Mouse (Mus musculus) liver, embryonic 12.5 days (tissue): ENCODE results near the gene Castor1. TPM values are rescaled to one million over a fixed set of nuclear protein-coding genes. Genes with fewer than 3 reads are reported as not detected.

Source experiments
- ATAC-seq: fragments of 200-750 bp; cut with Nextera tagmentation; 2 replicates; pipeline ENCODE4 v1.8.0; 2017; ENCODE audit warnings: moderate number of reproducible peaks, mild to moderate bottlenecking, moderate library complexity
- H3K27ac ChIP-seq: fragments of 300-500 bp; sonication (generic); 2 replicates; pipeline ENCODE4 v1.5.1; 2016; ENCODE audit warnings: mild to moderate bottlenecking
- H3K27me3 ChIP-seq: fragments of 300-500 bp; sonication (generic); replicated peaks from 2 replicates; pipeline ENCODE4 v1.6.1; 2016; ENCODE audit warnings: mild to moderate bottlenecking, moderate library complexity
- H3K36me3 ChIP-seq: fragments of 300-500 bp; sonication (generic); 2 replicates; pipeline ENCODE4 v1.6.1; 2016; ENCODE audit warnings: mild to moderate bottlenecking, moderate library complexity
- H3K4me1 ChIP-seq: fragments of 300-500 bp; sonication (generic); 2 replicates; pipeline ENCODE4 v1.6.1; 2016
- H3K4me2 ChIP-seq: fragments of 300-500 bp; sonication (generic); 2 replicates; pipeline ENCODE4 v1.6.1; 2016; ENCODE audit warnings: mild to moderate bottlenecking, moderate library complexity
- H3K4me3 ChIP-seq: fragments of 300-500 bp; sonication (generic); 2 replicates; pipeline ENCODE4 v1.5.1; 2016; ENCODE audit warnings: mild to moderate bottlenecking, moderate library complexity
- H3K9ac ChIP-seq: fragments of 300-500 bp; sonication (generic); 2 replicates; pipeline ENCODE4 v1.6.1; 2016; ENCODE audit warnings: mild to moderate bottlenecking, moderate library complexity
- H3K9me3 ChIP-seq: fragments of 300-500 bp; sonication (generic); replicated peaks from 2 replicates; pipeline ENCODE4 v1.6.1; 2016; ENCODE audit warnings: mild to moderate bottlenecking, moderate library complexity
- WGBS: fragments of 180-500 bp; shearing (Covaris S2); methylation state at CpG from one replicate; pipeline ENCODE4 v1.1.7; 2016; ENCODE audit not compliant: insufficient replicate concordance; 5-methylcytosine and 5-hydroxymethylcytosine counted together
- polyA plus RNA-seq: library from polyadenylated mRNA; unstranded; fragments of >200 nt; fragmentation: Nextera tagmentation; extraction: Ambion mirVana; gene quantifications from 2 replicates; pipeline ENCODE4 v1.2.1, GENCODE M21; 2016

Gene Castor1
- polyA plus RNA-seq, 1 experiment from 2014 or later: 2.3 TPM

- Histone ChIP-seq H3K4me1 (peaks cover 26% of the 10 kb centered on the region), H3K27ac (no peak overlapping the region), H3K27me3 (0 out of 2 replicates have a peak, but pooled peaks cover 5% of the 10 kb centered on the region), H3K4me3 (no peak overlapping the region), H3K36me3 (no peaks in the 10 kb centered on the region), H3K9ac (no peak overlapping the region), H3K4me2 (no peak overlapping the region), H3K9me3 (no peaks in the 10 kb centered on the region)
- no peak for ATAC-seq
- WGBS: 80% methylated on average over 3 of the region's 3 CpGs
Measured at GRCm38 (mm10) chr11:4192757-4193156, 25.3 kb upstream of the Castor1 start.

GRCm38 (mm10) chr11:4193420-4193819 is 24.6 kb upstream of the Castor1 start:
- Histone ChIP-seq H3K9ac (no peak overlapping the region), H3K36me3 (no peaks in the 10 kb centered on the region), H3K9me3 (no peaks in the 10 kb centered on the region), H3K27ac (no peak overlapping the region), H3K4me2 (no peak overlapping the region), H3K4me3 (no peak overlapping the region), H3K27me3 (no peaks in the 10 kb centered on the region), H3K4me1 (peaks cover 19% of the 10 kb centered on the region)
- ATAC-seq: no peak

DNA sequence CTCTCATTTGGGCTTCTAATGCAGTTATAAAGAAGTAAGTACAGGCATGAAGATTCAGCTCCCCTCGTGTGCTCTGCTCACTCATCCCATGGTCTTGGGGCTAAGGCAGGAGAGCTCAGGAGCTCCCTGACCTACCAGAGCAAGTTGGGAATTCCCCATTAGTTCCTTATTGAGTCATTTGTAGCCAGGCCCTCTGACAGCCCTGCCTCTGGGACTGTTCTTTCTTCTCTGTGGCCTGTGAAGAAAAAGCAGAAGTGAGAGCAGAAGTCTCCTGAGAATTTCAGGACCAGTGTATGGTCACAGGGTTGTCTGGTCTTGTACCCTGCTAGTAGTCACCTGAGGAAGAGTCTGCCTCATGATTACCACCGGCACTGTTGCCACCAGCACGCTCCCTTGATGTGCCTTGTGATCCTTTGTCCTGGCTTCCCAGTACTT is 22.4 kb upstream of the Castor1 start:
- H3K27ac ChIP-seq: no peak overlapping the region
- no peak overlapping the region for H3K4me2 ChIP-seq
- H3K9me3 ChIP-seq: no peaks in the 10 kb centered on the region
- no peaks in the 10 kb centered on the region for H3K36me3 ChIP-seq
- H3K4me1 ChIP-seq: peaks cover 12% of the 10 kb centered on the region
- H3K9ac ChIP-seq: no peak overlapping the region
- no peak overlapping the region for H3K4me3 ChIP-seq
- no peaks in the 10 kb centered on the region for H3K27me3 ChIP-seq
- 44% methylated on average over 3 of the region's 3 CpGs for WGBS
- no peak for ATAC-seq

DNA sequence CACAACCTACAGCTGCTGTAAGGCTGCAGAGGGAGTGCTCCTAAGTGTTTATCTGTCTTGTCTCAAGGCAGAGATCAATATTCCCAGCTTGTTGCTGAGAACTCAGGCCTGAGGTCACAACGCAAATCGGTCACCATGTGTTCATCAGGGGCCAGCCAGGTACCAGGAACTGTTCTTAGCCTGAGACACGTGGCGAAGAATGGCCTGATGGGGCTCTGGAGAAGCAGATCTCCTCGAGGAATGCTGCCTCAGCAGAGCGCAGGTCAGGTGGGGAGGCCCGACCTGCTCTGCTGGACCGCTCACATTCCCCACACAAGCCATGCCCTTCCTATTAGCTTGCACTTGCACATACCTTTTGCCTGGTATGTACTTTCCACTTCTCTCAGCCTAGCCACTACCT is 21.4 kb upstream of the Castor1 start:
- Histone ChIP-seq H3K4me2 (no peak overlapping the region), H3K27ac (no peak overlapping the region), H3K36me3 (no peaks in the 10 kb centered on the region), H3K4me3 (no peak overlapping the region), H3K9me3 (no peaks in the 10 kb centered on the region), H3K27me3 (no peaks in the 10 kb centered on the region), H3K4me1 (peaks cover 6% of the 10 kb centered on the region; the same call in 1 of the 2 replicates), H3K9ac (no peak overlapping the region)
- WGBS: 68% methylated on average over 8 of the region's 8 CpGs
- ATAC-seq: no peak

- peaks cover 8% of the 10 kb centered on the region for H3K4me1 ChIP-seq
- no peak for ATAC-seq
- H3K36me3 ChIP-seq: no peaks in the 10 kb centered on the region
- H3K27me3 ChIP-seq: no peaks in the 10 kb centered on the region
- H3K27ac ChIP-seq: no peak overlapping the region
- no peaks in the 10 kb centered on the region for H3K9me3 ChIP-seq
- H3K4me3 ChIP-seq: no peak overlapping the region
- no peak overlapping the region for H3K9ac ChIP-seq
- no peak overlapping the region for H3K4me2 ChIP-seq
- WGBS: 76% methylated on average over 1 of the region's 1 CpGs
Measured at GRCm38 (mm10) chr11:4197691-4198090, 20.3 kb upstream of the Castor1 start.

DNA sequence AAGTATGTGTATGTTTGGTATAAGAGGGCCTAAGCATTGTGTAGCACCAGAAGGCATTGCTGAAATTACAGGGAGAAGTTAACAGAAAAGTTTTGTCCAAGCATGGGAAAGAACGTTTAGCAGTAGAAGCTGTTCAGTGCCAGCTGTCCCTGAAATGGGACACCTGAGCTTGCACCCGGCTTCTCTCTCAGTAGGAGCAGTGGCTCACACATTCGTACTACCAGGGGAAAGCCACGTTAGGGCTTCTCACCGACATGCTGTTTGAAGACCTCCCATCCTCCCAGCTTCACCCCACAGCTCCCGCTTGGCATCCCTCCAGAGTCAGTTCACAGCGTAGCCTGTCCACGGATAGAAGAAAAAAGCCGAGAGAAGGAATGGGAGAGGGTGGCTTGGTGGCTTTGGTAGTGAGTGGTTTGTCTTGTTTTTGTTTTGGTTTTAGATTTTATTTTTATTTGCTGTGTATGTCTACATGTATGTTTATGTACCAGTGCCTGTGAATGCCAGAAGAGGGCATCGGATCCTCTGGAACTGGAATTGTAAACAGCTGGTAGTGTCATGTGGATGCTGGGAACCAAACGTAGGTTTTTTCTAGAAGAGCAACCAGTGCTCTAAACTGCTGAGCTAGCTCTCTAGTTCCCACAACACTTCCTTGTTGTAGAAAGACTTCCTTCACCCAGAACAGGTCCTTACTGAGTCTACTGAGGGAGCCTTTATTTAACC is 15.9 kb upstream of the Castor1 start:
- ATAC-seq: no peak
- Histone ChIP-seq H3K4me1 (peaks cover 21% of the 10 kb centered on the region), H3K27ac (no peak overlapping the region), H3K4me2 (no peak overlapping the region), H3K36me3 (peaks cover under 1% of the 10 kb centered on the region), H3K4me3 (no peak overlapping the region), H3K9me3 (no peaks in the 10 kb centered on the region), H3K27me3 (no peaks in the 10 kb centered on the region), H3K9ac (no peak overlapping the region)
- 74% methylated on average over 11 of the region's 11 CpGs for WGBS

DNA sequence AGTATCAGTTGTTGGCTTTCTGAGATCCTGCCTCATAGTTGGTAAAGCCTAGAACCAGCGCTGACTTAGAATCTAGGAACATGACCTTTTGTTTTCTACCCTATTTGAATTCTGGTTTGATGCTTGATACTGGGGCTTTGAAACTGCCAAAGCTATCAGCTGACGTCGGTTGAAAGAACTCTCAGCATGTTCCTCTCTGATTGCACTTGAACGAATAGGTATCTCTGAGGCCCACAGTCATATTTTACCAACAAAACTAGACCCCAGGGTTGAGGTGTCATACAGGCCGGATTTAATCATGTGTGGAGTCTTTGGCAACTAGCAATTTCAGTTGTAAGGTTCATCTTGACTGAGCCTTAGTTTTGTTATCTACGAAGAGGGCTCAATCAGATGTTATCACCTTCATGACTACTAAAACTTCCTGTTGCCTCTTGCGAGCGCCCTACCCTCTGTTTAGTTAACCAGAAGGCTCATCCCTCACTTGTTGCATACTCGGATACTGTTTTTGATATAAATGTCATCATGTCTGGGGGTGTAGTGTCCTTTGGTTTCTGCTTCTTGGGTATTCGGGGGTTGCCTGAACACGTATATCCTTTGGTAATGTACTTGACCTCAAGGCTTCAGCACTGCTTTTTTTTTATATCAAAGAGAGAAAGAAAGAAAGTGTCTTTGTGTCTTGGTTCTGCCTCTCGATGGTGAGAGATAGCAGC is 14.9 kb upstream of the Castor1 start:
- Histone ChIP-seq H3K36me3 (peaks cover 11% of the 10 kb centered on the region), H3K4me2 (no peak overlapping the region), H3K27ac (peak overlapping the region; percentile 33), H3K27me3 (no peaks in the 10 kb centered on the region), H3K9me3 (no peaks in the 10 kb centered on the region), H3K9ac (peak overlapping the region; percentile 4; the same call in 1 of the 2 replicates), H3K4me3 (no peak overlapping the region), H3K4me1 (peaks cover 21% of the 10 kb centered on the region)
- WGBS: 45% methylated on average over 12 of the region's 12 CpGs
- no peak for ATAC-seq

DNA sequence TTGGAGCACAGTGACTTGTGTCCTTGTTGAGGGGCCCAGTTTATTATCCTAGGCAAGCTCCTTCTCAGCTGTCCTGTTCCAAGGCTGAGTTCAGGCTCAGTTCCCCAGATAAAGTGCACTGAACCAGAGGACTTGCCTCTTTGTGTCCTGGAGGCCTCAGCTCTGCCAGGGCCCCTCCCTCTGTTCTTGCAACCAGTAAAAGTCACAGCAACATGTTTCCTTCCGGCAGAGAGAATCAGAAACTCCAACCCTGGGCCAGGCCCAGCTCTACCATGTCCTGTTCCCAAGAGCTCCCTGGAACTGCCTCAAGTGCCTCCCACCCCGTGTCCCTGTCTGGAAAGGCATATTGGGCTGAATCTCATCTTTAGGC is 14.3 kb upstream of the Castor1 start:
- peak overlapping the region; percentile 4; the same call in 1 of the 2 replicates for H3K9ac ChIP-seq
- H3K4me1 ChIP-seq: peaks cover 21% of the 10 kb centered on the region
- peak overlapping the region; percentile 33 for H3K27ac ChIP-seq
- no peak for ATAC-seq
- no peak overlapping the region for H3K4me2 ChIP-seq
- H3K27me3 ChIP-seq: no peaks in the 10 kb centered on the region
- no peaks in the 10 kb centered on the region for H3K9me3 ChIP-seq
- WGBS: 35% methylated on average over 2 of the region's 2 CpGs
- H3K36me3 ChIP-seq: peaks cover 16% of the 10 kb centered on the region
- H3K4me3 ChIP-seq: no peak overlapping the region

DNA sequence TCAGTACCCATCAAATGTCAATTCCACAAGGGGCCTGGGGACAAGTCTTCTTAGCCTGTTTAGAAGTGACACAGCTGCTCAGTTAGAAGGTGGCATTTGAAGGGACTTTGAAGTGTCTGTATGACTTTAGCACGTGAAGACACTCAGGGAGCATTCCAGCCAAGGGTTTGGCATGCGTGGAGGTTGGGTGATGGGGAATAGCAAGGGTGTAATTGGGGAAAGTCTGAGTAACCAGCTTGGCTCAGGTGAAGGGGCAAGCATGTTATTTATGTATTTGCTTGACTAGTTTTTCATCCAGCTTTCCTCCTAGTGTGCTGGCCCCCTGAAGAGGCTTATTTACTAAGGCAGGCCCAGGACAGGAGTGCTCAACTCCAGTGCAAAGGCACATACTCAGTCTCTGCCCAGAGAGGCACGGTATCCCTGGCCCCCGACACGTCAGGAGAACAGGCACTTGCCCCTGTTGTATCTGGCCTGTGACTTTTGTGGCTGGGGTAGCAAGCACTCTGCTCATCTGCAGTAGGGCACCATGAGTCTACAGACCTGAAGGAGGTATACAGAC is 12.8 kb upstream of the Castor1 start:
- no peak overlapping the region for H3K4me2 ChIP-seq
- no peak overlapping the region for H3K4me3 ChIP-seq
- no peaks in the 10 kb centered on the region for H3K9me3 ChIP-seq
- no peaks in the 10 kb centered on the region for H3K27me3 ChIP-seq
- 83% methylated on average over 5 of the region's 5 CpGs for whole genome bisulfite sequencing
- no peak overlapping the region for H3K9ac ChIP-seq
- H3K36me3 ChIP-seq: peaks cover 28% of the 10 kb centered on the region
- peaks cover 21% of the 10 kb centered on the region for H3K4me1 ChIP-seq
- ATAC-seq: no peak
- no peak overlapping the region for H3K27ac ChIP-seq

- H3K27me3 ChIP-seq: no peaks in the 10 kb centered on the region
- peaks cover 21% of the 10 kb centered on the region for H3K4me1 ChIP-seq
- H3K9me3 ChIP-seq: no peaks in the 10 kb centered on the region
- ATAC-seq: no peak
- WGBS: 70% methylated on average over 7 of the region's 7 CpGs
- H3K4me3 ChIP-seq: no peak overlapping the region
- no peak overlapping the region for H3K9ac ChIP-seq
- H3K27ac ChIP-seq: no peak overlapping the region
- no peak overlapping the region for H3K4me2 ChIP-seq
- peaks cover 35% of the 10 kb centered on the region for H3K36me3 ChIP-seq
Measured at GRCm38 (mm10) chr11:4205951-4206350, 12.1 kb upstream of the Castor1 start.

GRCm38 (mm10) chr11:4206563-4206962 is 11.5 kb upstream of the Castor1 start:
- Histone ChIP-seq H3K36me3 (peaks cover 39% of the 10 kb centered on the region), H3K4me3 (no peak overlapping the region), H3K4me2 (no peak overlapping the region), H3K4me1 (peaks cover 21% of the 10 kb centered on the region), H3K9ac (no peak overlapping the region), H3K9me3 (no peaks in the 10 kb centered on the region), H3K27ac (no peak overlapping the region), H3K27me3 (no peaks in the 10 kb centered on the region)
- WGBS: 21% methylated on average over 6 of the region's 6 CpGs
- ATAC-seq: no peak

DNA sequence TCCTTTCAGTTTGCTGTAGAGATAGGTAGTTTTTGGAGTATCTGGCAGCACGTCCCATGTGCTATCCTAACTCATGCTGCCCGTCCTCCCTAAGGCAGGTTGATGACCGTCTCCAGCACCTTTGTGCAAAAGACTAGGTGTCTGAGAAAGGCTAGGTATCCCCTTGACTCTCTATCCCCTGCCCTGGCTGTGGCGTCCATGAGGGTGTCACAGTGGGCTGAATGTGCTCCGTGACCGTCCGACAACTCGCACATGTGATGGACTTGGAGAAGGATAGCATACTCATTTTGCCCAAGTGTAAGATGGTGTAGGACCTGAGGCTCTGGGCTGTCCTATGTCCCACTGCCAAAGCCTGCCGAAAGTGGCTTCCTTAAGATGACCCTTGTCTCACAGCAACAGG is 10.4 kb upstream of the Castor1 start:
- 84% methylated on average over 9 of the region's 9 CpGs for WGBS
- H3K4me2 ChIP-seq: no peak overlapping the region
- no peak overlapping the region for H3K27ac ChIP-seq
- ATAC-seq: no peak
- H3K27me3 ChIP-seq: no peaks in the 10 kb centered on the region
- H3K4me1 ChIP-seq: peaks cover 17% of the 10 kb centered on the region
- peaks cover 49% of the 10 kb centered on the region for H3K36me3 ChIP-seq
- no peak overlapping the region for H3K9ac ChIP-seq
- H3K9me3 ChIP-seq: no peaks in the 10 kb centered on the region
- no peak overlapping the region for H3K4me3 ChIP-seq
